Mouse (Mus musculus) induced T-regulatory cell, adult 2 months (primary cell): ENCODE measurements around the gene Cbln1.

ENCODE experiments used
- DNase-seq: peaks from one replicate; pipeline ENCODE4 v3.0.0-alpha.2; 2012; ENCODE audit warnings: low read depth

The Cbln1 gene

GRCm38 (mm10) chr8:87469931-87470833 is 2.2 kb downstream of the Cbln1 start:
- peak; percentile 2 for DNase-seq

GRCm38 (mm10) chr8:87468958-87469815 is 3.2 kb downstream of the Cbln1 start:
- DNase-seq: no peak

- DNase-seq: no peak
These were observed 3.9 kb downstream of the Cbln1 start for GRCm38 (mm10) chr8:87468416-87468957.

- DNase-seq: no peak
These were observed 4.5 kb downstream of the Cbln1 start for GRCm38 (mm10) chr8:87467906-87468305.

- no peak for DNase-seq
These were observed 5.3 kb downstream of the Cbln1 start for GRCm38 (mm10) chr8:87466936-87467602.

GRCm38 (mm10) chr8:87466335-87466734 is 6.1 kb downstream of the Cbln1 start:
- DNase-seq: no peak

GRCm38 (mm10) chr8:87464446-87464845 is 8.0 kb downstream of the Cbln1 start:
- DNase-seq: no peak

GRCm38 (mm10) chr8:87461801-87462200 is 10.6 kb downstream of the Cbln1 start:
- no peak for DNase-seq

- no peak for DNase-seq
These were observed 15.5 kb downstream of the Cbln1 start for GRCm38 (mm10) chr8:87456949-87457348.

GRCm38 (mm10) chr8:87452815-87453214 is 19.6 kb downstream of the Cbln1 start:
- DNase-seq: no peak

GRCm38 (mm10) chr8:87451737-87452136 is 20.7 kb downstream of the Cbln1 start:
- DNase-seq: no peak

GRCm38 (mm10) chr8:87434592-87434991 is 37.8 kb downstream of the Cbln1 start:
- DNase-seq: no peak

GRCm38 (mm10) chr8:87427188-87427587 is 45.2 kb downstream of the Cbln1 start:
- no peak for DNase-seq

- DNase-seq: no peak
These were observed 47.7 kb downstream of the Cbln1 start for GRCm38 (mm10) chr8:87424706-87425105.

- no peak for DNase-seq
These were observed 50.7 kb downstream of the Cbln1 start for GRCm38 (mm10) chr8:87421697-87422096.
